Comparison of ENCODE assay signal across 11 mouse cellular contexts in genomic region chr14:73503237-73503933, GRCm38 (mm10). TPM values are rescaled to one million over a fixed set of nuclear protein-coding genes. Genes with fewer than 3 reads are reported as not detected.
DNase-seq lines count a peak whose midpoint lies in the region; ATAC-seq and TF ChIP-seq lines count a peak whose summit lies in the region.
"Had no signal": no experiment of that assay in that cellular context is flagged by ENCODE, and none has a peak within 500 bp of the region (broad histone marks: within the 10 kb centered on the region; RNA-seq: fewer than 3 reads in every experiment).

No protein-coding gene starts in this region.

- H3K4me3 ChIP-seq in lung, embryonic 14.5 days (ENCODE audit: low read depth, low read length), result no peak overlapping the region
- no peak overlapping the region for H3K4me3 ChIP-seq in lung, adult 2 months (replicated peaks; ENCODE audit: extremely low read depth, low read depth, low read length)
- no peak overlapping the region for H3K4me3 ChIP-seq in forebrain, embryonic 12.5 days (replicated peaks)
- no peak overlapping the region for H3K4me3 ChIP-seq in hindbrain, embryonic 12.5 days
- H3K4me3 ChIP-seq in neural tube, embryonic 13.5 days, result no peak overlapping the region
- H3K4me3 ChIP-seq: erythroblast, embryonic 14.5 days; stomach, embryonic 15.5 days had no signal

- no peak overlapping the region for H3K4me2 ChIP-seq in lung, embryonic 14.5 days
- H3K4me2 ChIP-seq in forebrain, embryonic 12.5 days, result no peak overlapping the region
- H3K4me2 ChIP-seq in hindbrain, embryonic 12.5 days (replicated peaks), result no peak overlapping the region
- no peak overlapping the region for H3K4me2 ChIP-seq in neural tube, embryonic 13.5 days
- H3K4me2 ChIP-seq: stomach, embryonic 15.5 days had no signal

- H3K27ac ChIP-seq in lung, embryonic 14.5 days (ENCODE audit: low read depth), result peak overlapping the region; percentile 59; the same call in 1 of the 2 replicates
- peak overlapping the region; percentile 75 for H3K27ac ChIP-seq in forebrain, embryonic 12.5 days
- H3K27ac ChIP-seq in hindbrain, embryonic 12.5 days, result peak overlapping the region; percentile 74
- H3K27ac ChIP-seq in neural tube, embryonic 13.5 days (replicated peaks), result peak overlapping the region; percentile 79

- DNase-seq in lung, embryonic 14.5 days, result no peak
- DNase-seq in lung, adult 2 months, result no peak
- no peak for DNase-seq in left cerebral cortex, adult 18-20 months (ENCODE audit: low spot score in 2 of 2)
- DNase-seq in left cerebral cortex, adult 9 months (ENCODE audit: low spot score in 2 of 2), result no peak
- no peak for DNase-seq in gastrocnemius, postnatal 10 days

- no peak for ATAC-seq in lung, embryonic 14.5 days (ENCODE audit: insufficient read depth)
- ATAC-seq in forebrain, embryonic 12.5 days (ENCODE audit: low FRiP score), result peak; percentile 65; the same call in 1 of the 2 replicates
- peak; percentile 80; the same call in 1 of the 2 replicates for ATAC-seq in hindbrain, embryonic 12.5 days (ENCODE audit: low FRiP score)
- peak; percentile 86 for ATAC-seq in neural tube, embryonic 13.5 days (ENCODE audit: low read depth)

- 56% methylated on average over 13 of the region's 13 CpGs for WGBS in lung, embryonic 14.5 days
- WGBS in lung, adult 2 months, result 30% methylated on average over 13 of the region's 13 CpGs
- WGBS in forebrain, embryonic 12.5 days, result 62% methylated on average over 13 of the region's 13 CpGs
- WGBS in hindbrain, embryonic 12.5 days, result 58% methylated on average over 13 of the region's 13 CpGs
- WGBS in neural tube, embryonic 13.5 days, result 46% methylated on average over 13 of the region's 13 CpGs

- no peak overlapping the region for H3K9ac ChIP-seq in lung, embryonic 14.5 days
- H3K9ac ChIP-seq in forebrain, embryonic 12.5 days, result no peak overlapping the region
- no peak overlapping the region for H3K9ac ChIP-seq in hindbrain, embryonic 12.5 days
- no peak overlapping the region for H3K9ac ChIP-seq in neural tube, embryonic 13.5 days
- H3K9ac ChIP-seq: stomach, embryonic 15.5 days had no signal

- no peak for TF ChIP-seq CTCF in lung, embryonic 14.5 days (IDR thresholded peaks at IDR 0.05; ENCODE audit: low read depth)
- TF ChIP-seq CTCF in lung, adult 2 months (IDR thresholded peaks at IDR 0.05; ENCODE audit: insufficient read depth, low read length), result no peak

- H3K9me3 ChIP-seq in lung, embryonic 14.5 days (ENCODE audit: low read depth, low read length), result no peaks in the 10 kb centered on the region
- no peaks in the 10 kb centered on the region for H3K9me3 ChIP-seq in forebrain, embryonic 12.5 days
- no peaks in the 10 kb centered on the region for H3K9me3 ChIP-seq in hindbrain, embryonic 12.5 days (replicated peaks)
- H3K9me3 ChIP-seq in neural tube, embryonic 13.5 days, result no peaks in the 10 kb centered on the region
- H3K9me3 ChIP-seq: G1E; stomach, embryonic 15.5 days had no signal

- peaks cover 11% of the 10 kb centered on the region for H3K4me1 ChIP-seq in lung, embryonic 14.5 days (ENCODE audit: insufficient read depth)
- peaks cover 19% of the 10 kb centered on the region for H3K4me1 ChIP-seq in lung, adult 2 months (ENCODE audit: control insufficient read depth, insufficient read depth, low read length)
- H3K4me1 ChIP-seq in forebrain, embryonic 12.5 days, result peaks cover 8% of the 10 kb centered on the region
- H3K4me1 ChIP-seq in hindbrain, embryonic 12.5 days, result peaks cover 2% of the 10 kb centered on the region; the same call in 1 of the 2 replicates
- H3K4me1 ChIP-seq in neural tube, embryonic 13.5 days (replicated peaks), result peaks cover 33% of the 10 kb centered on the region

- no peaks in the 10 kb centered on the region for H3K36me3 ChIP-seq in lung, embryonic 14.5 days (ENCODE audit: insufficient read depth)
- H3K36me3 ChIP-seq in forebrain, embryonic 12.5 days (replicated peaks), result no peaks in the 10 kb centered on the region
- H3K36me3 ChIP-seq in hindbrain, embryonic 12.5 days, result no peaks in the 10 kb centered on the region
- H3K36me3 ChIP-seq in neural tube, embryonic 13.5 days, result no peaks in the 10 kb centered on the region
- H3K36me3 ChIP-seq: G1E; stomach, embryonic 15.5 days had no signal

- no peak for TF ChIP-seq POLR2A in lung, adult 2 months (IDR thresholded peaks at IDR 0.05; ENCODE audit: borderline replicate concordance, extremely low read depth, low read depth, low read length)

- H3K27me3 ChIP-seq in lung, embryonic 14.5 days (ENCODE audit: insufficient read depth, low read length), result no peaks in the 10 kb centered on the region
- H3K27me3 ChIP-seq in forebrain, embryonic 12.5 days, result no peaks in the 10 kb centered on the region
- H3K27me3 ChIP-seq in hindbrain, embryonic 12.5 days, result peaks cover 3% of the 10 kb centered on the region; the same call in 1 of the 2 replicates
- no peaks in the 10 kb centered on the region for H3K27me3 ChIP-seq in neural tube, embryonic 13.5 days
- H3K27me3 ChIP-seq: stomach, embryonic 15.5 days had no signal

RNA-seq across cellular contexts. Expression of gene Med4, which starts 6.4 kb away (rescaled TPM):
- 91.8 and 97.9 TPM in 2 replicates for polyA plus RNA-seq in lung, embryonic 14.5 days (2014; fragmentation: Nextera tagmentation; extraction: Ambion mirVana)
- polyA plus RNA-seq in lung, adult 2 months (2012; rRNA removed), result 9.5 and 14.1 TPM in 2 replicates
- polyA plus RNA-seq in forebrain, embryonic 12.5 days (2016; fragmentation: Nextera tagmentation; extraction: Ambion mirVana), result 98.8 and 100 TPM in 2 replicates
- polyA plus RNA-seq in hindbrain, embryonic 12.5 days (2016; fragmentation: Nextera tagmentation; extraction: Ambion mirVana), result 81.8 and 90.3 TPM in 2 replicates
- polyA plus RNA-seq in neural tube, embryonic 13.5 days (2015; fragmentation: Nextera tagmentation; extraction: Ambion mirVana), result 81.9 and 84.3 TPM in 2 replicates
- total RNA-seq in left cerebral cortex, adult 18-20 months (2021), result 10 to 100 TPM; 28.3 to 32.3 TPM
- 10 to 100 TPM; 19.4 to 19.5 TPM for total RNA-seq in gastrocnemius, postnatal 10 days (2021)

RNA-seq across cellular contexts. Expression of gene Sucla2, which starts 21.7 kb away (rescaled TPM):
- 102 and 112 TPM in 2 replicates for polyA plus RNA-seq in lung, embryonic 14.5 days (2014; fragmentation: Nextera tagmentation; extraction: Ambion mirVana)
- polyA plus RNA-seq in lung, adult 2 months (2012; rRNA removed), result 8.5 and 13.9 TPM in 2 replicates
- polyA plus RNA-seq in forebrain, embryonic 12.5 days (2016; fragmentation: Nextera tagmentation; extraction: Ambion mirVana), result 100 and 108 TPM in 2 replicates
- polyA plus RNA-seq in hindbrain, embryonic 12.5 days (2016; fragmentation: Nextera tagmentation; extraction: Ambion mirVana), result 103 and 104 TPM in 2 replicates
- 118 and 126 TPM in 2 replicates for polyA plus RNA-seq in neural tube, embryonic 13.5 days (2015; fragmentation: Nextera tagmentation; extraction: Ambion mirVana)
- 100 to 1,000 TPM; 150 to 160 TPM for total RNA-seq in left cerebral cortex, adult 18-20 months (2021)
- total RNA-seq in gastrocnemius, postnatal 10 days (2021), result 100 to 1,000 TPM; 410 to 502 TPM

RNA-seq across cellular contexts. Expression of gene Nudt15, which starts 44.7 kb away (rescaled TPM):
- polyA plus RNA-seq in lung, embryonic 14.5 days (2014; fragmentation: Nextera tagmentation; extraction: Ambion mirVana), result 7.2 and 9.0 TPM in 2 replicates
- polyA plus RNA-seq in lung, adult 2 months (2012; rRNA removed), result 0.80 and 1.3 TPM in 2 replicates
- 12.3 and 13.0 TPM in 2 replicates for polyA plus RNA-seq in forebrain, embryonic 12.5 days (2016; fragmentation: Nextera tagmentation; extraction: Ambion mirVana)
- polyA plus RNA-seq in hindbrain, embryonic 12.5 days (2016; fragmentation: Nextera tagmentation; extraction: Ambion mirVana), result 11.0 and 11.8 TPM in 2 replicates
- polyA plus RNA-seq in neural tube, embryonic 13.5 days (2015; fragmentation: Nextera tagmentation; extraction: Ambion mirVana), result 9.5 and 9.7 TPM in 2 replicates
- total RNA-seq in left cerebral cortex, adult 18-20 months (2021), result 1 to 10 TPM; 5.0 to 5.9 TPM
- total RNA-seq in gastrocnemius, postnatal 10 days (2021), result 1 to 10 TPM; 6.8 to 7.1 TPM
